Mouse (Mus musculus) E14TG2a.4 (cell line): Measurements from ENCODE around the gene Zbtb1.
"Not testable (repeated sequence)": the region's sequence is repeated elsewhere in the genome, so short reads cannot be mapped to it uniquely, and the experiment has no call there.

Experiments
- H3K27me3 ChIP-seq: 2 replicates; pipeline ENCODE4 v1.6.1; 2014; ENCODE audit warnings: low read length, control low read depth; ENCODE audit not compliant: insufficient read depth
- H3K36me3 ChIP-seq: 2 replicates; pipeline ENCODE4 v1.6.1; 2014; ENCODE audit warnings: low read length, control low read depth; ENCODE audit not compliant: insufficient read depth
- H3K4me1 ChIP-seq: replicated peaks from 2 replicates; pipeline ENCODE4 v1.6.1; 2014; ENCODE audit warnings: low read depth, low read length, control low read depth
- H3K4me3 ChIP-seq: replicated peaks from 2 replicates; pipeline ENCODE4 v1.5.1; 2014; ENCODE audit warnings: mild to moderate bottlenecking, low read length
- H3K9me3 ChIP-seq: 2 replicates; pipeline ENCODE4 v1.6.1; 2014; ENCODE audit warnings: low read length, control low read depth
- CTCF ChIP-seq: conservative IDR thresholded peaks from 2 replicates; pipeline ENCODE4 v1.5.1; 2014; ENCODE audit warnings: low read length
- NANOG ChIP-seq: IDR thresholded peaks from 2 replicates; pipeline ENCODE4 v1.6.1; 2014; ENCODE audit warnings: borderline replicate concordance, low read length, mixed read lengths
- POU5F1 ChIP-seq: IDR thresholded peaks from 2 replicates; pipeline ENCODE4 v1.6.1; 2014; ENCODE audit warnings: low read length, borderline replicate concordance

The Zbtb1 gene

DNA sequence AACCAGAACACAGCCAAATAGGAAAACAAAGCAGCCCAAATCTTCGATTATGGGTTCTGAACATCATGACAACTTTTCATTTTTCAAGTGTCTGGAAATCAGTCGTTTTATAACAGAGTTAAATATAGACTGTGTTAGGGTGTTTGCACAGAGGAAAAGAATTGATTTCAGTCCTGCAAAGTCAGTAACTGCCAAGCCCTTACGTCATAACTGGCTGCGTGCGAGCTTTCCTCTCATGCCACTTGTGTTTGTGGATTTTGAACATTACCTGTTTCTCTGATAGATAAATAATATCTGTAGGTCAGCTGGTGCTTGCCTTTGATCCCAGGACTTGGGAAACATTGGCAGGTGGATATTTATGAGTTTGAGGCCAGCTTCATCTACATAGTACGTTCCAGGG, 61.4 kb downstream of the Zbtb1 start:
- no peaks in the 10 kb centered on the region for H3K36me3 ChIP-seq
- peaks cover 25% of the 10 kb centered on the region for H3K4me1 ChIP-seq
- TF ChIP-seq NANOG (no peak), POU5F1 (no peak), CTCF (no peak)
- H3K4me3 ChIP-seq: no peak overlapping the region
- H3K9me3 ChIP-seq: no peaks in the 10 kb centered on the region
- H3K27me3 ChIP-seq: peaks cover 55% of the 10 kb centered on the region

- Histone ChIP-seq H3K36me3 (no peaks in the 10 kb centered on the region), H3K9me3 (no peaks in the 10 kb centered on the region), H3K4me1 (peaks cover 15% of the 10 kb centered on the region), H3K27me3 (peaks cover 42% of the 10 kb centered on the region), H3K4me3 (no peak overlapping the region)
- no peak for TF ChIP-seq POU5F1
These were observed 64.0 kb downstream of the Zbtb1 start for GRCm38 (mm10) chr12:76434111-76434510.

GRCm38 (mm10) chr12:76435084-76435483, 65.0 kb downstream of the Zbtb1 start:
- Histone ChIP-seq H3K36me3 (no peaks in the 10 kb centered on the region), H3K4me3 (peak overlapping the region; percentile 75), H3K4me1 (peaks cover 15% of the 10 kb centered on the region), H3K27me3 (peaks cover 42% of the 10 kb centered on the region), H3K9me3 (no peaks in the 10 kb centered on the region)
- TF ChIP-seq NANOG (no peak), CTCF (no peak), POU5F1 (no peak)

GRCm38 (mm10) chr12:76435549-76435948, 65.5 kb downstream of the Zbtb1 start:
- H3K4me1 ChIP-seq: peaks cover 15% of the 10 kb centered on the region
- no peak for TF ChIP-seq NANOG
- no peak for TF ChIP-seq CTCF
- TF ChIP-seq POU5F1: no peak
- no peaks in the 10 kb centered on the region for H3K9me3 ChIP-seq
- H3K27me3 ChIP-seq: peaks cover 42% of the 10 kb centered on the region
- H3K4me3 ChIP-seq: peak overlapping the region; percentile 75
- no peaks in the 10 kb centered on the region for H3K36me3 ChIP-seq

GRCm38 (mm10) chr12:76443488-76443887, 73.4 kb downstream of the Zbtb1 start:
- Histone ChIP-seq H3K4me1 (peaks cover 47% of the 10 kb centered on the region), H3K36me3 (peaks cover 27% of the 10 kb centered on the region), H3K9me3 (peaks cover 10% of the 10 kb centered on the region; the same call in 1 of the 2 replicates)
- not testable (repeated sequence) for H3K27me3 ChIP-seq, H3K4me3 ChIP-seq

DNA sequence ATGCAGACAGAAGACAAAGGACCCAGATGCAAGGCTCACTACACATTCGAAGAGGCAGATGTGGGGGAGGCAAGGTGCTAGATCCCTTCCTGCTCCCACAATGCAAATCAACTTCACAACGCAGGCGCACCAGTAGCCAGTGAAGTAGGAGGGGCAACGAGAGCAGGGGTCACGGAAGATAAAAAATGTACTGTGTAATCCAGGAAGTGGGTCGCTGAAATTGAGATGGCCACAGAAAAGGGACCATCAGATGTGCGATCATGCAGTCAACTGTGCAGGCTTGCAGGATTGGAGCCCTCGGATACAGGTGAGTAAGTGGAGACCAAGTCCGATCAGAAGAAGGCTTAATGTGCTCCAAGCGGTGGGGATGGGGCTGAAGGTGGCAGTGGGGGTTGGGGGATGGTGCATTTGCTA, 74.3 kb downstream of the Zbtb1 start:
- Histone ChIP-seq H3K4me1 (peaks cover 52% of the 10 kb centered on the region), H3K9me3 (peaks cover 10% of the 10 kb centered on the region; the same call in 1 of the 2 replicates)
- TF ChIP-seq NANOG (no peak), POU5F1 (no peak), CTCF (no peak)

GRCm38 (mm10) chr12:76444862-76445261, 74.8 kb downstream of the Zbtb1 start:
- Histone ChIP-seq H3K4me1 (peaks cover 57% of the 10 kb centered on the region), H3K9me3 (peaks cover 10% of the 10 kb centered on the region; the same call in 1 of the 2 replicates), H3K27me3 (no peaks in the 10 kb centered on the region)

More for the DNA sequence above, 74.3 kb downstream of the Zbtb1 start:
- H3K27me3 ChIP-seq: no peaks in the 10 kb centered on the region
- peak overlapping the region; percentile 80 for H3K4me3 ChIP-seq
- peaks cover 35% of the 10 kb centered on the region for H3K36me3 ChIP-seq

DNA sequence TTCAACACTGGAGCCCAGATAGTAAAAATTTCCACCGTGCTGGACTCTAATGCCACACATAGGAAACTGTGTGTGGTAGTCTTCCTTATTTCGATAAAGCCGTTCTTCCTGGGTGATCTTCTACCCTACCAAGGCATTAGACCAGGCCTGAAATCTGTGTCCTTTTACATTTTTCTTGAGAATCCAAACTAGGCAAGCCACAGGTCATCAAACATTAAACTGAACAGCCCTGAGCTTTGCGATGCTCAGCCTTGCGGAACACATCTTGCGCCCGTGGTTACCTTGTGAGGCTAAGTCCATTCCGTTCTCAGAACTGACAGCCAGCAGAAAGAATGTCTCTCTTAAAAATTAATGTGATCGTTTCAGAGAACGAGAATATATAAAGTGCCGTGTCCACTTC, 76.1 kb downstream of the Zbtb1 start:
- H3K27me3 ChIP-seq: no peaks in the 10 kb centered on the region
- H3K36me3 ChIP-seq: peaks cover 54% of the 10 kb centered on the region
- H3K4me3 ChIP-seq: no peak overlapping the region
- no peak for TF ChIP-seq CTCF
- no peak for TF ChIP-seq POU5F1
- TF ChIP-seq NANOG: no peak
- peaks cover 65% of the 10 kb centered on the region for H3K4me1 ChIP-seq
- peaks cover 10% of the 10 kb centered on the region; the same call in 1 of the 2 replicates for H3K9me3 ChIP-seq

More at GRCm38 (mm10) chr12:76444862-76445261, 74.8 kb downstream of the Zbtb1 start:
- H3K4me3 ChIP-seq: peak overlapping the region; percentile 80
- H3K36me3 ChIP-seq: peaks cover 40% of the 10 kb centered on the region
- TF ChIP-seq CTCF (no peak), NANOG (no peak), POU5F1 (no peak)
